Mouse (Mus musculus) megakaryocyte-erythroid progenitor cell, adult 5-6 weeks (primary cell): Measurements from ENCODE around the gene Ccdc122. TPM values are rescaled to one million over a fixed set of nuclear protein-coding genes. Genes with fewer than 3 reads are reported as not detected.
A peak's percentile ranks its signal among the peaks of the same experiment; 100 is the strongest.
"Not testable (repeated sequence)": the region's sequence is repeated elsewhere in the genome, so short reads cannot be mapped to it uniquely, and the experiment has no call there.

Experiments used
- ATAC-seq: replicated peaks from 2 replicates; pipeline ENCODE4 v1.8.0; 2016; ENCODE audit warnings: mild to moderate bottlenecking, inconsistent platforms; ENCODE audit not compliant: severe bottlenecking, poor library complexity, low FRiP score, low TSS enrichment
- total RNA-seq, 2 experiments: library from RNA; stranded (forward) in 1 of 2; stranded (reverse) in 1 of 2; fragments of 200-1000, 215-1000 nt in 1 of 2; fragments of >200 nt in 1 of 2; fragmentation: Nextera tagmentation in 1 of 2; gene quantifications; 2 replicates each; pipeline ENCODE4 v1.2.3; 2014 to 2017

Gene Ccdc122
- total RNA-seq, 2 experiments from 2014 or later: 4.4 to 12.6 TPM

DNA sequence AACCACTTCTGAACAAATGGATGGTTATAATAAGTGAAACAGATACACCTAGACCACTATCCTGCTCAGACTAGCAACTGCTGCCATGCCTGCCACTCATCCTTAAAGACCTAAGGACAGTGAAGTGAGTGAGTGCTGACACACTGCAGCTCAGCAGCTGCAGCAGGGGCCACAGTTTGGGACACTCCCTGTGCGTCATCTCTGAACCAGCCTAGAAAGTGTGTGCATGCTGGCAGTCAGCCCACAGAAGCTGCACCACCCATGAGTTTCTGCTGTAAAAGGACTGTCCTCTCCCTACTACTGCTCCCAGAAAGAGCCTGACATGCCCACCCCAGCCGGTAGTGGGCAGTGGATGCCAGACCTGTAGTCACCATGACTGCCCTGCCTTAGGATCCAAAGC is 63.7 kb downstream of the Ccdc122 start:
- peak; percentile 55 for ATAC-seq

DNA sequence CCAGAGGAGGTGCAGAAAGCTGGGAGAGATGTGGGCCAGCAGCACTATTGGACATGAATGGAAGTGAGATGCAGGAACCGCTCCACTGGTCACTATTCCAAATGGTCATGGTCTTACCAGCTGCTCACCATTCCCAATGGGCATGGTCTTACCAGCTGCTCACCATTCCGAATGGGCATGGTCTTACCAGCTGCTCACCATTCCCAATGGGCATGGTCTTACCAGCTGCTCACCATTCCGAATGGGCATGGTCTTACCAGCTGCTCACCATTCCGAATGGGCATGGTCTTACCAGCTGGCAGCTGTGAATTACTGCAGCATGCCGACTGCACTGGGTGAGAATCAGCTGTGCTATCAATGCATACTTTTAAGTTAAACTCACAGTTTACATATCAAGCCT is 74.0 kb downstream of the Ccdc122 start:
- not testable (repeated sequence) for ATAC-seq

DNA sequence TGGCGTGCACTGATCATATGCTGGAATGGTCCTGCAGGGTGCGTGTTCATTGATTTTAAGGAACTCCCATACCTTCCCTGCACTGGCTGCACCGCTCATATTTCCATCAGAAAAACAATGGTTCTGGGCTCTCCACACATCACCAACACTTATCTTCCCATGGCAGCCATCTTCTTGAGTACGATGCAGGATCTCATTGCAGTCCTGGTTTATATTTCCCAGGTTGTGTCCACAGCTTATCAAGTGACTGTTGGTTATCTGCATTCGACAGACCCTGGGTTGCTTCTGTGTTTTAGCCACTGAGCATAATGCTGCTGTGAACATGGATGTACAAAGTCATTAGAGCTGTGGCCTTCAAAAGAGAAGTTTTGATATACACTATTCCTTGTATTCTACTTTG is 94.0 kb downstream of the Ccdc122 start:
- ATAC-seq: peak; percentile 59

DNA sequence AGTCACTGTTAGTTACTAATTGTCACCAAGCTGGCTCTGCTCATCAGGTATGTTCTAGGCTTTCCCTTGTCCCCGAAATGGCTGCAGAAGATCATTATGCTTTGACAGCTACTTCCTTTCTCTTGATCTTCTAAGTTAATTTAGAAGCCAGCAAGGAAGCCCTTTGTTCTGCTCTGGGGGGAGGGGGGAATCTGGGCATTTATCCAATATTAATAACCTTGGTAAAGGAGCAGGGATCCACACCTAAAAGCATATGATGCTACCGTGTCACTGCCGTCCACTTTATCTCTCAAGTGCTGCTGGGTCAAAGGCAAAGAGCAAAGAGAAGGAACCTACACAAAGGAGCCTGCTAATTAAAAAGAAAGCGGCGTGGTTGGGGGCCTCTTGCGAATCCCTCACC is 100.4 kb downstream of the Ccdc122 start:
- ATAC-seq: no peak

DNA sequence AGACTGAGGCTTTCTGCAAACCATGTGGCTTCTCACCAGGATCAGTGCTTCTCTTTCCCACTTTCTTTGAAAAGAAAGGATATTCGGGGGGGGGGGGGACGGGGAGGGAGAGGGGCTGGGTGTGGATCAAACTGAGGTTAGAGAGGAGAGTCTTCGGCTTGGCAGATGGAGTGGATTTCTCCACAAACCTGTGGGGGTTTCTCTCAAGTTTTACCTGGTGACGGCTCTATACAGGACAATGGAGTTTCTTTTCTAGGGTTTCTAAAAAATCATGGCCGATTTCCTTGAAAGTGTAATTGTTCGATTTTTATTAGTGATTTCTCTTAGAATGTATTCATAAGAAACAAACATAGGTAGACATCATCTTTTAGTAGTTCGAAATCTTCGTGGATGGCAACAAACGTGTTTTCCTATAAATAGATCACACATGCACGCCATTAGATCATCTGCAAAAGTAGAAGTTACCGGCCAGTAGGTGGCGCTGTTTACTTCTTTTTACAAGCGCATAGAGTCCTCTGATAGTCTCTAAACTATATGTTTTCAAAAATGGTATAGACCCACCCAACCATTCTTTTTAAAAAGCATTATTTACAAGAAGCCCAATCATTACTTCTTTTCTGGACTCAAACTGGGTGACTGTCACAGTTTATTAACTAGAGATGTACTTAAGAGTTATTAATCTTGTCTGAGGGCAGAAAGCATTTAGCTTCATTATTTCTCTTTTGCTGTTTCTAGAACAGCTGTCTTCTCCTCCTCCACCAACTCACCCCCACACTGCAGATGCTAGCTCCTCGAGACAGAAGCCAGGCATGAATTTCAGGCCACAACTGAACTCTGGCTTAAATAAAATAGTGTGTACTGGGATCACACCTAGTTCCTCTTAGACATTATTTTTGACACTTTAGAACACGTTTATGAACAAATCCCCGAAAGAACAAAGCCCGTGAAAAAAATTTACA is 105.0 kb downstream of the Ccdc122 start:
- ATAC-seq: peak; percentile 87

DNA sequence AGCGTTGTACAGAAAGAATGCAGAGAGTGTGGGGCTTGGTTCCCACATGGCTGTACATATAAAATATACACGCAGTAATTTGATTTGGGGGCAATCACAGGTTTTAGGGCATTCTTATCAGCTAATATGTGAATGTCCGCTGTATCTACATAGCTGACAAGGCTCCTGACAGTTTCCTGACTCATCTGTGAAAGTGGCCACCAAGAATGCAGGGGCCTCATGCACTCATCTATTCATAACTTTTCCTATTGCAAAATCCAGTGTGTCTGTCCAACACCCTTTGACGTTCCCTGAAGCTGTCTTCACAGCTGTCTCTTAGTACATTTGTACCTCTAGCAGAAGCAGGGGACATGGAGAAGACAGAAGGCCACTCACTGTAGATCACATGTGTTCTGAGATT is 108.5 kb downstream of the Ccdc122 start:
- no peak for ATAC-seq

DNA sequence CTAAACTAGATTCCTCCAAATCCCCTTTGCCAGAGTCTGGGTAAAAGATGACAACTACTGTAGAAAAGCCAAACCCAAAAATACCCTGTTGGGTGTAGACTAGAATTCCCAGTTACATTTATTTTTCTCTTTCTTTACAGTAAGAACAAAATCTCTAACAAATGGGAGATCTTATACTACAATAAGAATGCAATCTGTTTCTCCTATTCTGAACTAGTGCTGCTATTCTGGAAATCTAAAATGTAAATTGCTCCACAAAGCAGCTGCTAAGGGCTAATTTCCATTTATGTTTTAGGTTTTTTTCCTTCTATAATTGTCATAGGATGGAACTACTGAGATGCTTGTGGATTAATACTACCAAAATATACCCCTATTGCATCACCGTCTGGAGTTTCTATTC is 111.1 kb downstream of the Ccdc122 start:
- no peak for ATAC-seq

DNA sequence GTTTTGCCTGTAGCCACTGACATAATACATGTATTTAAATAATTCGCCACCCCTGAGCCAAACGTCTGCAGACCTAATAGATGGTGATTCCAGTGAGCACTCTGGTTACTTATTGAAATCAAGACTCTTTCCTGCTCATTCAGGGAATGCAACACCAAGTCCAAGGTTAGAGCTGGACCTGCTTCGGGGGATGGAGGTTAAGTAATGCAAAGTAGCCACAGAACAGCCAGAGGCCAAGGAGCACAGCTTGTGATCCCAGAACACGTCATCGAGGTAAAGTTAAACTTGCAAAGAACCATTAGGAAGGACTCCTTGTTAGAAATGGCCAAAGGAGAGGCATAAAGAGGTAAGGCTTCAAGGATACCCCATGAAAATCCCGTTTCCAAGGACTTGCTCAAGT is 114.0 kb downstream of the Ccdc122 start:
- ATAC-seq: no peak

DNA sequence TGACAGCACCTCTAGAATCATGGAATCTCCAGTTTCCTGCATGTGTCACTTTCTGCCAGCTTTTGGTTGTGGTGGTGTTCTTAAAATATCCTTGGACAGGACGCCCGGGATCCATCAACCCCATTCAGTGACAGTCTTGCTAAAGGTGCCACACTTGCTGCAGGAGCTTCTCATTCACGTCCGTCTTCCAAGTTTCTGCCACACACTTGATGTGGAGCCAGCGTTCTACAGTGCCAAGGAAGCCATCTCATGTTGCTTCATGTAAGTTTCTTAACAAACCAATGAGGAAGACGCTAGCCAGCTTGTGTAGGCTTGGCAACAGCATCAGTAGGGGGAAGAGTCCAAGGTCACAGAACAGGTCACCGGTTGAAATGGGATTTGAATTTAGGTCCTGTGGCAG is 114.9 kb downstream of the Ccdc122 start:
- ATAC-seq: no peak

DNA sequence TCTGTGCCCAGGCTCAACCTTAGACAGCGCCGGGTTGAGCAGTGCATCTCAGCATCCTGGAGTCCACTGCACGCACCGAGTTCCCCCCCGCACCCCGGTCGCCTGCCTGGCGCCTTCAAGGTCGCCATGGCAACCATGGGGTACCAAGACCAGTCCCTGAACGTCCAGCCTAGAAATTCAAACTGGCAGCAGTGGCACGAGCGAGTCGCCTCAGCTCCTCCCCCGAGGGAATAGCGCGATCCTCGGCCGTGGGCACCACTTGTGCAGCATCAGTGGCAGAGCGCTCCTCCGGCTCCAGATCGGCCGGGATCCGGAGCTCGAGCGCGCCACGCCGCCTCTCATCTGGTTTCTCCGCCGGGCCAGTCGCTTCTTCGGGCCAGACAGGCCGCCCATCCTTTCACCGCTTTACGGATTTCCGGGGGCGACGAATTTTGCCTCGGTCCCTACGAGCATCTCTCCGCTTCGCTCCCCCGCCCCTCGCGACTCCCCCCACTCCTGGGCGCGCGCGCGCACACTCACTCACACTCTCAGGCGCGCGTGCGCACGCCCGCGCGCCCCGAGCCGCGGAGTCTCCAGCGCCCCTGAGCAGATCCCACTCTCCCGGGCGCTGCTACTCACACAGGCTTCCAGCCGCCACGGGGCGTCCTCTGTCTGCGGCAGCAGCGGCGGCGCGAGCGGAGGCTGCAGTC is 119.8 kb downstream of the Ccdc122 start, which contains the start of gene Enox1:
TSS of gene Enox1 (plus strand) at position 542 of the 689 bp plus-strand sequence.
- ATAC-seq: 0 out of 2 replicates have a peak, but pooled peaks have one; percentile 18

DNA sequence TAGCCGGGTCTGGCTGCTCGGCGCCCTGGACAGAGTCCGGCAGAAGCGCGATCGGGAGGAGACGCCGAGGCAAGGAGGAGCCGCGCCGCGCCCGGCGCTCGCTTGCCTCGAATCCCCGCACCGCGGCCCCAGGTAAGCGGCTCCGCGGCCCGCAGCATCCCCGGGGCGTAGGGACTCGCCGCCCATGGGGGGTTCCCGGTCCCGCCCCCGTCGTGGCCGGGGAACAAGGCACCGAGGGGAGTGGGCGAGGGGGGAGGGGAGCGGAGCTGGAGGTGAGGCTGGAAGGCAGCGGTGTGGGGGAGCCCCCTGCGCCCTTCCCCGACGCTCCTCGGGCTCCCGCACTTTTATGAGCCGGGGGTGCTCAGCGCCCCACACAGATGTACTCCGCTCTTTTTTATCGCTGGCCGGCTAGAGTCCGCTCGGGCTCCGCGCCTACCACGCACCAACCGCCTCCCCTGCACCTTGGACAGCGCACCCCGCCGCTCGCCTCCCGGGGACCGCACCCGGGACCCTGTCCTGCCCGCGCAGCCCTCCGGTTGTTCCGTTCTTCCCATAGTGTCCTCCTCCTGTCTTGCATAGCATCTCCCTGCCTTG is 120.4 kb downstream of the Ccdc122 start:
- 0 out of 2 replicates have a peak, but pooled peaks have one; percentile 30 for ATAC-seq

DNA sequence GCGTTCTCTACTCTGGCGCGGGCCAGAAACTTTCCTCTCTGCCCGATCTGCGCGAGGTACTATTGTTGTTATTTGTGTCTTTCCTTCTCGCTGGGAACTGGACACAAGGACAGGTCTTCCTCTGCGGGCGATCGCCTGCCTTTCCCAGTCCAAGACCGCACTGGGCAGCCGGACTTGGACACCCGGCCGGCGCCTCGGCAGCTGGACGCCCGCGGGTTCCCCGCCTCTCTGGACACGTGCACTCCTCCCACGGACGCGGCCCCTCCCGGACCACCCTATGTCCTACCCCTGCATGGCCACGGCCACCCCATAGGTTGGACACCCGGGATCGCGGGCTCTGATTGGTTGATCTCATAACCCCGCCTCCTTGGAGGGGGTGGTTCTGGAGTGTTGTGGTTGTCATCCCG is 120.9 kb downstream of the Ccdc122 start:
- ATAC-seq: no peak

DNA sequence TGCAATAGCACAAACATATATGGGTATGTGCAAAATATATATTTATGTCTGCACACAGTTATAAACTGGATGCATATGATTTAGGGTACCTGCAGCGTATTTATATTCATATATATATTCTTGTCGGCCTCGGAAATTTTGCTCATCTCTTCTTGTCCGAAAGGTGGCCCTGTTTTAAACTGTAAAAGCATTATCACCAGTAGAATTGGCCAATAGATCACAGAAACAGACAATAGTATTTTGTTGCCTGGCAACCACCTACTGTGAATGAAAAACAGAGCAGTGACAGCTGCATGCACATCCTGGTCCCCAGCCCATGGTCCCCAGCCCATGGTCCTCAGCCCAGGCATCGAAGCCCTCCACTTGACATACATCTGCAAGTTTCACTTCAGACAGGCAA is 122.8 kb downstream of the Ccdc122 start:
- no peak for ATAC-seq

Other genes with a start within 250 kb of the Ccdc122 start
- 3.0 and 3.5 TPM in 2 replicates for gene Lacc1, start 132 bp downstream of the Ccdc122 start, total RNA-seq (2014; fragmentation: Nextera tagmentation)
- gene Lacc1, start 132 bp downstream of the Ccdc122 start, total RNA-seq (2017): 1.3 and 2.7 TPM in 2 replicates
- gene Enox1, start 120.0 kb downstream of the Ccdc122 start, total RNA-seq (2014; fragmentation: Nextera tagmentation): not detected in 2 replicates
- gene Enox1, start 120.0 kb downstream of the Ccdc122 start, total RNA-seq (2017): not detected in 2 replicates